17 mouse cellular contexts compared by ENCODE assay signal in genomic region chr15:25130096-25130495, GRCm38 (mm10).
DNase-seq lines count a peak whose midpoint lies in the region; ATAC-seq lines count a peak whose summit lies in the region.
"Had no signal": no experiment of that assay in that cellular context is flagged by ENCODE, and none has a peak within 500 bp of the region (broad histone marks: within the 10 kb centered on the region; RNA-seq: fewer than 3 reads in every experiment).

No protein-coding gene starts in this region.

- intact Hi-C loops in left cerebral cortex, postnatal 4 days (cut with DNase I), result no loop called here
- intact Hi-C loops in left cerebral cortex, postnatal 10 days (cut with DNase I), result no loop called here

- no peak overlapping the region for H3K4me3 ChIP-seq in forebrain, embryonic 16.5 days (replicated peaks; ENCODE audit: low read length)
- H3K4me3 ChIP-seq in forebrain, embryonic 10.5 days, result no peak overlapping the region
- H3K4me3 ChIP-seq: embryonic facial prominence, embryonic 13.5 days; embryonic facial prominence, embryonic 15.5 days; erythroblast, embryonic 14.5 days; forebrain, embryonic 13.5 days; forebrain, embryonic 15.5 days had no signal

- H3K4me1 ChIP-seq in forebrain, embryonic 16.5 days (replicated peaks; ENCODE audit: control insufficient read depth, insufficient read depth, low read length), result no peaks in the 10 kb centered on the region
- no peaks in the 10 kb centered on the region for H3K4me1 ChIP-seq in forebrain, embryonic 10.5 days
- H3K4me1 ChIP-seq: embryonic facial prominence, embryonic 13.5 days; embryonic facial prominence, embryonic 15.5 days; forebrain, embryonic 13.5 days; forebrain, embryonic 15.5 days had no signal

- H3K9ac ChIP-seq in forebrain, embryonic 16.5 days (replicated peaks; ENCODE audit: low read depth, low read length), result no peak overlapping the region
- H3K9ac ChIP-seq: embryonic facial prominence, embryonic 13.5 days; embryonic facial prominence, embryonic 15.5 days; forebrain, embryonic 13.5 days; forebrain, embryonic 15.5 days had no signal

- 63% methylated on average over 6 of the region's 6 CpGs for WGBS in forebrain, embryonic 16.5 days
- 82% methylated on average over 6 of the region's 6 CpGs for WGBS in forebrain, embryonic 10.5 days

- no peaks in the 10 kb centered on the region for H3K9me3 ChIP-seq in forebrain, embryonic 16.5 days (ENCODE audit: control insufficient read depth, low read length)
- H3K9me3 ChIP-seq in forebrain, embryonic 10.5 days, result no peaks in the 10 kb centered on the region
- H3K9me3 ChIP-seq: embryonic facial prominence, embryonic 13.5 days; embryonic facial prominence, embryonic 15.5 days; forebrain, embryonic 13.5 days; forebrain, embryonic 15.5 days had no signal

- peak; percentile 57 to 69 for DNase-seq in cerebellum, postnatal 10 days
- no peak for DNase-seq in cerebellum, adult 9-11 months
- DNase-seq in forebrain, embryonic 10.5 days (ENCODE audit: extremely low spot score, low spot score), result no peak
- peak; percentile 35 for DNase-seq in left cerebral cortex, postnatal 4 days
- no peak for DNase-seq in left cerebral cortex, postnatal 10 days (ENCODE audit: extremely low spot score in 1 of 2, low spot score in 2 of 2)
- DNase-seq: adrenal gland, adult 2 months; adrenal gland, postnatal 10 days; adrenal gland, postnatal 25 days; cerebellum, adult 11-12 months; cerebellum, adult 8-10 months; embryo, embryonic 11 days had no signal

- peak; percentile 12; the same call in 1 of the 2 replicates for ATAC-seq in forebrain, embryonic 16.5 days

- H3K27ac ChIP-seq in forebrain, embryonic 16.5 days (ENCODE audit: low read length), result no peak overlapping the region
- no peak overlapping the region for H3K27ac ChIP-seq in forebrain, embryonic 10.5 days
- H3K27ac ChIP-seq: embryonic facial prominence, embryonic 13.5 days; embryonic facial prominence, embryonic 15.5 days; forebrain, embryonic 13.5 days; forebrain, embryonic 15.5 days had no signal

- H3K36me3 ChIP-seq in forebrain, embryonic 16.5 days (ENCODE audit: control insufficient read depth, insufficient read depth), result no peaks in the 10 kb centered on the region
- H3K36me3 ChIP-seq in forebrain, embryonic 10.5 days (replicated peaks), result no peaks in the 10 kb centered on the region
- H3K36me3 ChIP-seq: embryonic facial prominence, embryonic 13.5 days; embryonic facial prominence, embryonic 15.5 days; forebrain, embryonic 15.5 days had no signal

- H3K4me2 ChIP-seq in forebrain, embryonic 16.5 days (ENCODE audit: low read length), result no peak overlapping the region
- H3K4me2 ChIP-seq: embryonic facial prominence, embryonic 13.5 days; embryonic facial prominence, embryonic 15.5 days; forebrain, embryonic 13.5 days; forebrain, embryonic 15.5 days had no signal

- no peaks in the 10 kb centered on the region for H3K27me3 ChIP-seq in forebrain, embryonic 16.5 days (replicated peaks; ENCODE audit: control insufficient read depth, insufficient read depth, low read length)
- no peaks in the 10 kb centered on the region for H3K27me3 ChIP-seq in forebrain, embryonic 10.5 days (ENCODE audit: poor library complexity, severe bottlenecking)
- H3K27me3 ChIP-seq: embryonic facial prominence, embryonic 13.5 days; embryonic facial prominence, embryonic 15.5 days; forebrain, embryonic 13.5 days; forebrain, embryonic 15.5 days had no signal

Comparison
In these comparisons a context has a peak if more than half of its experiments do, and no peak if none do; other contexts are left out.
1. DNase-seq: peak in cerebellum, postnatal 10 days (2 of 2) and left cerebral cortex, postnatal 4 days (single experiment); none in cerebellum, adult 9-11 months (single experiment), forebrain, embryonic 10.5 days (single experiment) and left cerebral cortex, postnatal 10 days (0 of 2).